Mouse (Mus musculus): ENCODE data around the gene Irf2bp2. TPM values are rescaled to one million over a fixed set of nuclear protein-coding genes. Genes with fewer than 3 reads are reported as not detected.

Irf2bp2 gene
- polyA plus RNA-seq, 1 experiment from 2014 or later = 9.0 TPM

- ATAC-seq (ENCODE audit: low FRiP score) = no peak
- Histone ChIP-seq H3K4me3 (no peak overlapping the region), H3K4me2 (no peak overlapping the region), H3K4me1 (replicated peaks) (peaks cover 12% of the 10 kb centered on the region), H3K9me3 (no peaks in the 10 kb centered on the region), H3K27me3 (no peaks in the 10 kb centered on the region), H3K27ac (no peak overlapping the region), H3K36me3 (no peaks in the 10 kb centered on the region), H3K9ac (no peak overlapping the region)
- 87% methylated on average over 5 of the region's 5 CpGs for WGBS
Observed at GRCm38 (mm10) chr8:126556691-126557090, 37.1 kb downstream of the Irf2bp2 start.

- ATAC-seq (ENCODE audit: low FRiP score) = no peak
- no peaks in the 10 kb centered on the region for H3K36me3 ChIP-seq
- H3K4me1 ChIP-seq (replicated peaks) = peaks cover 12% of the 10 kb centered on the region
- no peak overlapping the region for H3K27ac ChIP-seq
- no peaks in the 10 kb centered on the region for H3K27me3 ChIP-seq
- H3K9ac ChIP-seq = no peak overlapping the region
- no peak overlapping the region for H3K4me2 ChIP-seq
- 89% methylated on average over 4 of the region's 4 CpGs for WGBS
- no peaks in the 10 kb centered on the region for H3K9me3 ChIP-seq
- H3K4me3 ChIP-seq = no peak overlapping the region
Observed at GRCm38 (mm10) chr8:126554741-126555140, 39.0 kb downstream of the Irf2bp2 start.

GRCm38 (mm10) chr8:126551871-126552270, 41.9 kb downstream of the Irf2bp2 start:
- 89% methylated on average over 4 of the region's 4 CpGs for WGBS
- H3K4me3 ChIP-seq = no peak overlapping the region
- no peaks in the 10 kb centered on the region for H3K9me3 ChIP-seq
- H3K27ac ChIP-seq = no peak overlapping the region
- no peaks in the 10 kb centered on the region for H3K36me3 ChIP-seq
- H3K9ac ChIP-seq = no peak overlapping the region
- no peak overlapping the region for H3K4me2 ChIP-seq
- H3K27me3 ChIP-seq = no peaks in the 10 kb centered on the region
- H3K4me1 ChIP-seq (replicated peaks) = peaks cover 6% of the 10 kb centered on the region; the same call in 1 of the 2 replicates
- ATAC-seq (ENCODE audit: low FRiP score) = no peak

- H3K4me3 ChIP-seq = no peak overlapping the region
- no peak for ATAC-seq (ENCODE audit: low FRiP score)
- H3K4me1 ChIP-seq (replicated peaks) = peaks cover 6% of the 10 kb centered on the region; the same call in 1 of the 2 replicates
- H3K9ac ChIP-seq = no peak overlapping the region
- H3K36me3 ChIP-seq = no peaks in the 10 kb centered on the region
- H3K27ac ChIP-seq = no peak overlapping the region
- no peaks in the 10 kb centered on the region for H3K9me3 ChIP-seq
- WGBS = 71% methylated on average over 5 of the region's 5 CpGs
- no peaks in the 10 kb centered on the region for H3K27me3 ChIP-seq
- no peak overlapping the region for H3K4me2 ChIP-seq
Observed at GRCm38 (mm10) chr8:126550944-126551357, 42.8 kb downstream of the Irf2bp2 start.

GRCm38 (mm10) chr8:126547841-126548240, 45.9 kb downstream of the Irf2bp2 start:
- ATAC-seq (ENCODE audit: low FRiP score) = no peak
- no peak overlapping the region for H3K4me2 ChIP-seq
- H3K4me1 ChIP-seq (replicated peaks) = no peaks in the 10 kb centered on the region
- no peak overlapping the region for H3K27ac ChIP-seq
- H3K9me3 ChIP-seq = no peaks in the 10 kb centered on the region
- 64% methylated on average over 3 of the region's 3 CpGs for whole genome bisulfite sequencing
- H3K36me3 ChIP-seq = no peaks in the 10 kb centered on the region
- H3K9ac ChIP-seq = no peak overlapping the region
- no peaks in the 10 kb centered on the region for H3K27me3 ChIP-seq
- no peak overlapping the region for H3K4me3 ChIP-seq

- H3K27ac ChIP-seq = no peak overlapping the region
- no peak for ATAC-seq (ENCODE audit: low FRiP score)
- no peak overlapping the region for H3K9ac ChIP-seq
- no peaks in the 10 kb centered on the region for H3K27me3 ChIP-seq
- 0 out of 2 replicates have a peak, but pooled peaks cover 2% of the 10 kb centered on the region for H3K4me1 ChIP-seq (replicated peaks)
- WGBS = 92% methylated on average over 4 of the region's 4 CpGs
- H3K9me3 ChIP-seq = no peaks in the 10 kb centered on the region
- no peak overlapping the region for H3K4me3 ChIP-seq
- H3K36me3 ChIP-seq = no peaks in the 10 kb centered on the region
- H3K4me2 ChIP-seq = no peak overlapping the region
Observed at GRCm38 (mm10) chr8:126547361-126547760, 46.4 kb downstream of the Irf2bp2 start.

GRCm38 (mm10) chr8:126546480-126546879, 47.3 kb downstream of the Irf2bp2 start:
- H3K36me3 ChIP-seq = no peaks in the 10 kb centered on the region
- H3K27me3 ChIP-seq = no peaks in the 10 kb centered on the region
- no peak overlapping the region for H3K4me2 ChIP-seq
- H3K4me3 ChIP-seq = no peak overlapping the region
- H3K27ac ChIP-seq = no peak overlapping the region
- WGBS = 52% methylated on average over 1 of the region's 1 CpGs
- H3K4me1 ChIP-seq (replicated peaks) = 0 out of 2 replicates have a peak, but pooled peaks cover 3% of the 10 kb centered on the region
- no peak overlapping the region for H3K9ac ChIP-seq
- ATAC-seq (ENCODE audit: low FRiP score) = no peak
- H3K9me3 ChIP-seq = no peaks in the 10 kb centered on the region

GRCm38 (mm10) chr8:126543407-126543806, 50.4 kb downstream of the Irf2bp2 start:
- H3K27me3 ChIP-seq = no peaks in the 10 kb centered on the region
- no peak for ATAC-seq (ENCODE audit: low FRiP score)
- WGBS = 86% methylated on average over 8 of the region's 8 CpGs
- H3K9me3 ChIP-seq = no peaks in the 10 kb centered on the region
- no peaks in the 10 kb centered on the region for H3K36me3 ChIP-seq
- H3K4me2 ChIP-seq = no peak overlapping the region
- H3K4me3 ChIP-seq = no peak overlapping the region
- no peak overlapping the region for H3K27ac ChIP-seq
- peaks cover 23% of the 10 kb centered on the region for H3K4me1 ChIP-seq (replicated peaks)
- no peak overlapping the region for H3K9ac ChIP-seq

GRCm38 (mm10) chr8:126542757-126543156, 51.0 kb downstream of the Irf2bp2 start:
- Histone ChIP-seq H3K9ac (no peak overlapping the region), H3K4me1 (replicated peaks) (peaks cover 30% of the 10 kb centered on the region), H3K27ac (no peak overlapping the region), H3K9me3 (no peaks in the 10 kb centered on the region), H3K4me3 (no peak overlapping the region), H3K4me2 (no peak overlapping the region), H3K27me3 (no peaks in the 10 kb centered on the region), H3K36me3 (no peaks in the 10 kb centered on the region)
- 71% methylated on average over 5 of the region's 5 CpGs for WGBS
- no peak for ATAC-seq (ENCODE audit: low FRiP score)

- Histone ChIP-seq H3K9me3 (no peaks in the 10 kb centered on the region), H3K36me3 (no peaks in the 10 kb centered on the region), H3K4me1 (replicated peaks) (peaks cover 35% of the 10 kb centered on the region), H3K27ac (no peak overlapping the region), H3K4me3 (no peak overlapping the region), H3K9ac (no peak overlapping the region), H3K4me2 (no peak overlapping the region), H3K27me3 (no peaks in the 10 kb centered on the region)
- no peak for ATAC-seq (ENCODE audit: low FRiP score)
- 78% methylated on average over 10 of the region's 10 CpGs for WGBS
Observed at GRCm38 (mm10) chr8:126542090-126542689, 51.6 kb downstream of the Irf2bp2 start.

GRCm38 (mm10) chr8:126540298-126540697, 53.5 kb downstream of the Irf2bp2 start:
- H3K27me3 ChIP-seq = no peaks in the 10 kb centered on the region
- H3K9ac ChIP-seq = no peak overlapping the region
- H3K36me3 ChIP-seq = no peaks in the 10 kb centered on the region
- no peak overlapping the region for H3K4me2 ChIP-seq
- H3K27ac ChIP-seq = peak overlapping the region; percentile 97
- no peak for ATAC-seq (ENCODE audit: low FRiP score)
- WGBS = 88% methylated on average over 5 of the region's 5 CpGs
- H3K4me1 ChIP-seq (replicated peaks) = peaks cover 53% of the 10 kb centered on the region
- no peak overlapping the region for H3K4me3 ChIP-seq
- no peaks in the 10 kb centered on the region for H3K9me3 ChIP-seq

- peak overlapping the region; percentile 27 for H3K4me2 ChIP-seq
- peak overlapping the region; percentile 46; the same call in 1 of the 2 replicates for H3K9ac ChIP-seq
- ATAC-seq (ENCODE audit: low FRiP score) = peak; percentile 3; the same call in 1 of the 2 replicates
- peak overlapping the region; percentile 97 for H3K27ac ChIP-seq
- WGBS = 57% methylated on average over 10 of the region's 10 CpGs
- no peaks in the 10 kb centered on the region for H3K27me3 ChIP-seq
- H3K4me1 ChIP-seq (replicated peaks) = peaks cover 53% of the 10 kb centered on the region
- no peaks in the 10 kb centered on the region for H3K9me3 ChIP-seq
- H3K4me3 ChIP-seq = no peak overlapping the region
- H3K36me3 ChIP-seq = no peaks in the 10 kb centered on the region
Observed at GRCm38 (mm10) chr8:126539355-126540093, 54.3 kb downstream of the Irf2bp2 start.

All from hindbrain, embryonic 13.5 days (tissue).